In the genomic region with DNA sequence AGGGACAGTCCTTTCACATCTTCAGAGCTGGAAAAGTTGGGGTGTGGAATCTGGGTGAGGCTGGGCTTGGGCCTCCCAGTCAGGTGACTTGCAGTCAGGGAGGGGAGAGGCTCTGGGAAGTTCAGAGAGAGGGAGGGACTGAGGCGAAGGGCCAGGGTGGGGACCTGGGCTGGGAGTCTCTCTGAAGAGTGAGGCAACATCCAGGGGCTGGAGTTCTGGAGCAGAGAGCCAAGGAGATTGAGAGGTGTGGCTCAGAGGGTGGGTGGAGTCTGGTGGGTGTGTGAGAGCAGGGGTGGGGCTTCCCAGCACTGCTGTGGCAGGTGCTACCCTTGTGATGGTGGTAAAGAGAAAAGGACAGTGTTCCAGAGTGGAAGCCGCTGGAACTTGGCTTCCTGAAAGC, we compare ENCODE assay signal across 8 mouse cellular contexts. TPM values are rescaled to one million over a fixed set of nuclear protein-coding genes. Genes with fewer than 3 reads are reported as not detected.
DNase-seq lines count a peak whose midpoint lies in the region; ATAC-seq lines count a peak whose summit lies in the region.

No protein-coding gene starts in this region.

- DNase-seq in urinary bladder, postnatal 25 days (ENCODE audit: low spot score): peak; percentile 50
- DNase-seq in urinary bladder, postnatal 10 days (ENCODE audit: low spot score): no peak
- DNase-seq in lung, adult 18-20 months: peak; percentile 93 to 96
- no peak for DNase-seq in right cerebral cortex, adult 2 months (ENCODE audit: low spot score in 2 of 2)
- no peak for DNase-seq in thymus, postnatal 25 days
- DNase-seq in left cerebral cortex, postnatal 4 days: no peak
- DNase-seq in frontal cortex, postnatal 14 days (ENCODE audit: low spot score in 2 of 2): no peak

- no peak overlapping the region for H3K9ac ChIP-seq in heart, embryonic 11.5 days (ENCODE audit: low read depth, low read length)

- peaks cover 42% of the 10 kb centered on the region for H3K27me3 ChIP-seq in heart, embryonic 11.5 days (ENCODE audit: control insufficient read depth, insufficient read depth, low read length)

- H3K4me2 ChIP-seq in heart, embryonic 11.5 days: no peak overlapping the region

- peak; percentile 32; the same call in 1 of the 2 replicates for ATAC-seq in heart, embryonic 11.5 days (replicated peaks; ENCODE audit: insufficient number of reproducible peaks, low FRiP score, low TSS enrichment)

- H3K4me3 ChIP-seq in heart, embryonic 11.5 days (ENCODE audit: low read depth, low read length): no peak overlapping the region

- no peaks in the 10 kb centered on the region for H3K36me3 ChIP-seq in heart, embryonic 11.5 days (ENCODE audit: control insufficient read depth, insufficient read depth, low read length)

- no peaks in the 10 kb centered on the region for H3K9me3 ChIP-seq in heart, embryonic 11.5 days (replicated peaks; ENCODE audit: control insufficient read depth, low read length)

- H3K27ac ChIP-seq in heart, embryonic 11.5 days (ENCODE audit: low read depth, low read length): no peak overlapping the region

- intact Hi-C loops in left cerebral cortex, postnatal 4 days (cut with DNase I): no loop called here

- 37% methylated on average over 2 of the region's 2 CpGs for WGBS in heart, embryonic 11.5 days (ENCODE audit: insufficient replicate concordance)

- peaks cover 39% of the 10 kb centered on the region for H3K4me1 ChIP-seq in heart, embryonic 11.5 days (ENCODE audit: control insufficient read depth, insufficient read depth, low read length)

RNA-seq across cellular contexts. Expression of gene Socs3, which starts 35.7 kb away (rescaled TPM):
- 3.6 and 4.5 TPM in 2 replicates for polyA plus RNA-seq in heart, embryonic 11.5 days (2014; fragmentation: Nextera tagmentation; extraction: Ambion mirVana)
- total RNA-seq in left cerebral cortex, postnatal 4 days (2021): 1 to 10 TPM; 3.8 to 4.1 TPM

RNA-seq across cellular contexts. Expression of gene Pgs1, which starts 51.9 kb away (rescaled TPM):
- polyA plus RNA-seq in heart, embryonic 11.5 days (2014; fragmentation: Nextera tagmentation; extraction: Ambion mirVana): 26.5 and 27.4 TPM in 2 replicates
- 10 to 100 TPM; 56.9 to 58.6 TPM for total RNA-seq in left cerebral cortex, postnatal 4 days (2021)

Comparison
In these comparisons a context has a peak if more than half of its experiments do, and no peak if none do; other contexts are left out.
1. DNase-seq: peak in urinary bladder, postnatal 25 days (single experiment) and lung, adult 18-20 months (2 of 2); none in urinary bladder, postnatal 10 days (single experiment), right cerebral cortex, adult 2 months (0 of 2), thymus, postnatal 25 days (single experiment), left cerebral cortex, postnatal 4 days (single experiment) and frontal cortex, postnatal 14 days (0 of 2).